Mouse (Mus musculus) ES-Bruce4 (cell line): ENCODE measurements at regions not wholly inside any gene's neighbourhood (a gene's known extent, or its start where the extent isn't known, plus 50 kb on each side); places are given as distances from the start of the nearest gene placed in this dataset.

Source experiments
- CTCF ChIP-seq: IDR thresholded peaks from one replicate; pipeline ENCODE4 v1.8.1; 2011; ENCODE audit warnings: low read depth, low read length
- POLR2A ChIP-seq: IDR thresholded peaks from one replicate; pipeline ENCODE4 v1.8.1; 2011; ENCODE audit warnings: low read length; ENCODE audit not compliant: insufficient read depth

GRCm38 (mm10) chr4:66522097-66522809, 117.8 kb upstream of the Astn2 start:
- TF ChIP-seq POLR2A, result no peak
- no peak for TF ChIP-seq CTCF
